Mouse (Mus musculus) liver, postnatal 0 days (tissue): ENCODE measurements around the gene Snx14.

Experiments used
- CTCF ChIP-seq: sonication (generic); IDR thresholded peaks from 2 replicates; pipeline ENCODE4 v1.5.1; 2016; ENCODE audit warnings: antibody characterized with exemption, low read depth
- EP300 ChIP-seq: IDR thresholded peaks from 2 replicates; pipeline ENCODE4 v1.6.1; 2016; ENCODE audit warnings: antibody characterized with exemption, low read depth, mild to moderate bottlenecking

DNA sequence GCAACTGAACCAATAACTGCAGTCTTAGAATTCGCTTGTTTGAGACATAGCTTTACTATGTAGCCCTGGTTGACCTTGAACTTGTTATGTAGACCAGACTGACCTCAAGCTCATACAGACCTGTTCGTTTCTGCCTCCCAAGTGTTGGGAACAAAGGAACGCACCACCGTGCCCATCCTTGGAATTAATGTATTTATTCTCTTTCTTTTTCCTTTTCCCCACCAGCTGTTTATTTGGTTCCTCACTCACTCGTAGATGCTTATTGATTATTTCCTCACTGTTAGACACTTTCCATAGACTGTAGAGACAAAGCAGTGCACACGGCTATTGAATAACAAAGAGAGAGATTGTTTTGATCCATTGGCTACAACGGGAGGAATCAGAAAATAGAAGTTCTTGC is 96.5 kb downstream of the Snx14 start:
- TF ChIP-seq CTCF (no peak), EP300 (no peak)
